Mouse (Mus musculus): ENCODE results near the gene Elovl5. TPM values are rescaled to one million over a fixed set of nuclear protein-coding genes. Genes with fewer than 3 reads are reported as not detected.

Elovl5 gene
- 63.8 and 67.6 TPM in 2 replicates for polyA plus RNA-seq (2015; fragmentation: Nextera tagmentation; extraction: Ambion mirVana)

GRCm38 (mm10) chr9:77917074-77917621, at the start of gene Elovl5:
Elovl5 (plus strand) TSS chr9:77917364.
- Histone ChIP-seq H3K4me2 (peak within 1 kb of the TSS; percentile 91), H3K4me1 (peaks cover 16% of the 10 kb centered on the region), H3K9ac (peak within 1 kb of the TSS; percentile 68), H3K36me3 (no peaks in the 10 kb centered on the region), H3K27ac (peak within 1 kb of the TSS; percentile 88), H3K27me3 (replicated peaks) (no peaks in the 10 kb centered on the region), H3K9me3 (no peaks in the 10 kb centered on the region), H3K4me3 (replicated peaks) (peak within 1 kb of the TSS; percentile 92)
- under 1% methylated on average over 42 of the region's 42 CpGs for WGBS
- ATAC-seq (ENCODE audit: insufficient read depth, low FRiP score, low read depth) = peak; percentile 89

GRCm38 (mm10) chr9:77891501-77891900, 25.7 kb upstream of the Elovl5 start:
- WGBS = 35% methylated on average over 4 of the region's 4 CpGs
- no peak for ATAC-seq (ENCODE audit: insufficient read depth, low FRiP score, low read depth)
- H3K9me3 ChIP-seq = no peaks in the 10 kb centered on the region

GRCm38 (mm10) chr9:77898551-77898950, 18.6 kb upstream of the Elovl5 start:
- Histone ChIP-seq H3K27ac (no peak overlapping the region), H3K36me3 (no peaks in the 10 kb centered on the region), H3K4me2 (no peak overlapping the region), H3K9me3 (no peaks in the 10 kb centered on the region), H3K4me1 (no peaks in the 10 kb centered on the region), H3K4me3 (replicated peaks) (no peak overlapping the region), H3K9ac (no peak overlapping the region), H3K27me3 (replicated peaks) (no peaks in the 10 kb centered on the region)
- 71% methylated on average over 7 of the region's 7 CpGs for WGBS
- ATAC-seq (ENCODE audit: insufficient read depth, low FRiP score, low read depth) = no peak

More at GRCm38 (mm10) chr9:77891501-77891900, 25.7 kb upstream of the Elovl5 start:
- H3K4me1 ChIP-seq = no peaks in the 10 kb centered on the region
- H3K4me3 ChIP-seq (replicated peaks) = no peak overlapping the region
- no peak overlapping the region for H3K9ac ChIP-seq
- H3K27me3 ChIP-seq (replicated peaks) = no peaks in the 10 kb centered on the region
- no peak overlapping the region for H3K27ac ChIP-seq
- H3K36me3 ChIP-seq = no peaks in the 10 kb centered on the region
- H3K4me2 ChIP-seq = no peak overlapping the region

- Histone ChIP-seq H3K4me2 (no peak overlapping the region), H3K4me3 (replicated peaks) (no peak overlapping the region)
Measured at GRCm38 (mm10) chr9:77904133-77904532, 13.0 kb upstream of the Elovl5 start.

GRCm38 (mm10) chr9:77909572-77910269, 7.4 kb upstream of the Elovl5 start:
- H3K27me3 ChIP-seq (replicated peaks) = no peaks in the 10 kb centered on the region
- H3K9me3 ChIP-seq = no peaks in the 10 kb centered on the region
- no peak for ATAC-seq (ENCODE audit: insufficient read depth, low FRiP score, low read depth)
- 23% methylated on average over 10 of the region's 10 CpGs for WGBS
- H3K4me3 ChIP-seq (replicated peaks) = peak overlapping the region; percentile 68
- H3K9ac ChIP-seq = peak overlapping the region; percentile 5; the same call in 1 of the 2 replicates
- H3K27ac ChIP-seq = peak overlapping the region; percentile 98
- H3K4me1 ChIP-seq = peaks cover 7% of the 10 kb centered on the region; the same call in 1 of the 2 replicates
- peak overlapping the region; percentile 64 for H3K4me2 ChIP-seq
- H3K36me3 ChIP-seq = no peaks in the 10 kb centered on the region

More at GRCm38 (mm10) chr9:77904133-77904532, 13.0 kb upstream of the Elovl5 start:
- no peaks in the 10 kb centered on the region for H3K36me3 ChIP-seq
- H3K9ac ChIP-seq = no peak overlapping the region
- H3K27me3 ChIP-seq (replicated peaks) = no peaks in the 10 kb centered on the region
- peak; percentile 70; the same call in 1 of the 2 replicates for ATAC-seq (ENCODE audit: insufficient read depth, low FRiP score, low read depth)
- no peak overlapping the region for H3K27ac ChIP-seq
- WGBS = 77% methylated on average over 2 of the region's 2 CpGs
- no peaks in the 10 kb centered on the region for H3K4me1 ChIP-seq
- no peaks in the 10 kb centered on the region for H3K9me3 ChIP-seq

- under 1% methylated on average over 61 of the region's 68 CpGs for WGBS
- H3K9ac ChIP-seq = peak overlapping the region; percentile 66
- ATAC-seq (ENCODE audit: insufficient read depth, low FRiP score, low read depth) = peak; percentile 99
Measured at GRCm38 (mm10) chr9:77910270-77911240, 6.6 kb upstream of the Elovl5 start.

GRCm38 (mm10) chr9:77911508-77912229, 5.5 kb upstream of the Elovl5 start:
- Histone ChIP-seq H3K4me2 (peak overlapping the region; percentile 64), H3K36me3 (no peaks in the 10 kb centered on the region), H3K9ac (no peak overlapping the region), H3K4me3 (replicated peaks) (peak overlapping the region; percentile 68), H3K4me1 (peaks cover 7% of the 10 kb centered on the region; the same call in 1 of the 2 replicates), H3K27ac (peak overlapping the region; percentile 98), H3K27me3 (replicated peaks) (no peaks in the 10 kb centered on the region), H3K9me3 (no peaks in the 10 kb centered on the region)
- no peak for ATAC-seq (ENCODE audit: insufficient read depth, low FRiP score, low read depth)
- WGBS = 27% methylated on average over 7 of the region's 7 CpGs

More at GRCm38 (mm10) chr9:77910270-77911240, 6.6 kb upstream of the Elovl5 start:
- H3K4me1 ChIP-seq = peaks cover 7% of the 10 kb centered on the region; the same call in 1 of the 2 replicates
- no peaks in the 10 kb centered on the region for H3K36me3 ChIP-seq
- peak overlapping the region; percentile 64 for H3K4me2 ChIP-seq
- peak overlapping the region; percentile 68 for H3K4me3 ChIP-seq (replicated peaks)
- peak overlapping the region; percentile 98 for H3K27ac ChIP-seq
- no peaks in the 10 kb centered on the region for H3K9me3 ChIP-seq
- H3K27me3 ChIP-seq (replicated peaks) = no peaks in the 10 kb centered on the region

- no peaks in the 10 kb centered on the region for H3K36me3 ChIP-seq
- 54% methylated on average over 6 of the region's 6 CpGs for WGBS
- no peaks in the 10 kb centered on the region for H3K27me3 ChIP-seq (replicated peaks)
- ATAC-seq (ENCODE audit: insufficient read depth, low FRiP score, low read depth) = no peak
- peak overlapping the region; percentile 64; the same call in 1 of the 2 replicates for H3K4me2 ChIP-seq
- H3K27ac ChIP-seq = no peak overlapping the region
- H3K9me3 ChIP-seq = no peaks in the 10 kb centered on the region
- H3K4me3 ChIP-seq (replicated peaks) = no peak overlapping the region
- H3K4me1 ChIP-seq = peaks cover 7% of the 10 kb centered on the region; the same call in 1 of the 2 replicates
- H3K9ac ChIP-seq = no peak overlapping the region
Measured at GRCm38 (mm10) chr9:77912246-77912645, 4.9 kb upstream of the Elovl5 start.

GRCm38 (mm10) chr9:77914616-77915015, 2.5 kb upstream of the Elovl5 start:
- no peak for ATAC-seq (ENCODE audit: insufficient read depth, low FRiP score, low read depth)
- WGBS = 82% methylated on average over 4 of the region's 4 CpGs

GRCm38 (mm10) chr9:77915791-77916190, 1.4 kb upstream of the Elovl5 start:
- Histone ChIP-seq H3K4me1 (peaks cover 12% of the 10 kb centered on the region), H3K27me3 (replicated peaks) (no peaks in the 10 kb centered on the region), H3K4me3 (replicated peaks) (no peak overlapping the region), H3K9ac (no peak overlapping the region), H3K9me3 (no peaks in the 10 kb centered on the region), H3K36me3 (no peaks in the 10 kb centered on the region), H3K4me2 (no peak overlapping the region), H3K27ac (no peak overlapping the region)
- 50% methylated on average over 4 of the region's 4 CpGs for WGBS
- no peak for ATAC-seq (ENCODE audit: insufficient read depth, low FRiP score, low read depth)

More at GRCm38 (mm10) chr9:77914616-77915015, 2.5 kb upstream of the Elovl5 start:
- no peak overlapping the region for H3K9ac ChIP-seq
- no peaks in the 10 kb centered on the region for H3K36me3 ChIP-seq
- H3K27ac ChIP-seq = no peak overlapping the region
- H3K4me1 ChIP-seq = peaks cover 13% of the 10 kb centered on the region
- no peaks in the 10 kb centered on the region for H3K9me3 ChIP-seq
- H3K27me3 ChIP-seq (replicated peaks) = no peaks in the 10 kb centered on the region
- no peak overlapping the region for H3K4me2 ChIP-seq
- H3K4me3 ChIP-seq (replicated peaks) = no peak overlapping the region

GRCm38 (mm10) chr9:77917622-77918131, 513 bp downstream of the Elovl5 start:
- H3K27me3 ChIP-seq (replicated peaks) = no peaks in the 10 kb centered on the region
- ATAC-seq (ENCODE audit: insufficient read depth, low FRiP score, low read depth) = peak; percentile 24
- H3K9me3 ChIP-seq = no peaks in the 10 kb centered on the region
- peak overlapping the region; percentile 92 for H3K4me3 ChIP-seq (replicated peaks)
- peak overlapping the region; percentile 88 for H3K27ac ChIP-seq
- H3K36me3 ChIP-seq = no peaks in the 10 kb centered on the region
- peak overlapping the region; percentile 91 for H3K4me2 ChIP-seq
- H3K4me1 ChIP-seq = peaks cover 16% of the 10 kb centered on the region
- under 1% methylated on average over 45 of the region's 45 CpGs for WGBS
- peak overlapping the region; percentile 68 for H3K9ac ChIP-seq

Data from stomach, embryonic 15.5 days (tissue).